Mouse (Mus musculus): Measurements from ENCODE around the gene Tph2. TPM values are rescaled to one million over a fixed set of nuclear protein-coding genes. Genes with fewer than 3 reads are reported as not detected.

Tph2 gene
- polyA plus RNA-seq, 1 experiment, result 6.7 TPM

DNA sequence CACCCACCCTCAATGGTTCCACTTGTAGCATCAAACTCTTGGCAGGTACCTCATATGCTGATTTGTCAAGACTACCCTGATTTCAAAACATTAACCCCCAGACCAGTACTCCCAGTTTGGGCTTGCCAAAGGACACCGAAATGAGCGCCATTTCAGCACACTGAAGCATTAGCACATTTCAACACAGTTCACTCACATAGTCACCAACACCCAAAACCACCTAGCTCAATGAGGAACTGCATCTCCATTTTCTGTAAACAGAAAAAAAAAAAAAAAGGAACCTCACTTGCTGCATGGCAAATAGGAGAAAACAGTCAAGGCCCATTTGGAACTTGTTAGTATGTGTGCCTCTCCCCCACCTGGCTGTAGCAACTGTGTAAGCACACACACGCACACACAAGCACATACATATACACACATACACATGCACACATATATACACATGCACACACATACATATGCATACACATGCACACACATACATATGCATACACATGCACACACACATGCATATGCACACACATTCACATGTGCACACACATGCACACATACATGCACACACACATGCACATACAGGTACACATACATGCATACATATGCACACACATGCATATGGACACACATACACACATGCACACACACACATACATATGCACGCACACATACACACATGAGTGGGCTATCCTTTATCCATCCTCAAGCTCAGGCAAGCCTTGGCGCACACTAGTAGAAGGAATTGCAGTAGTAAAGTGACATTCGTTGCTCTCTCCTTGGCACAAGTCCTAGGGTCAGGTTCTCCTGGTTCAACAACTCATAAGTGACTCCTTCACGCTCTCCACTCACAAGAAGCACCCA lies 14.1 kb downstream of the Tph2 start:
- Histone ChIP-seq H3K4me1 (ENCODE audit: control insufficient read depth, insufficient read depth, low read length) (no peaks in the 10 kb centered on the region), H3K27ac (ENCODE audit: insufficient read depth, low read length) (no peak overlapping the region), H3K27me3 (ENCODE audit: control insufficient read depth, insufficient read depth, low read length) (no peaks in the 10 kb centered on the region), H3K4me3 (replicated peaks; ENCODE audit: insufficient read depth, low read depth, low read length) (no peak overlapping the region)
- TF ChIP-seq CTCF (IDR thresholded peaks at IDR 0.05; ENCODE audit: borderline replicate concordance, insufficient read depth, low read depth, low read length) (no peak), POLR2A (IDR thresholded peaks at IDR 0.05; ENCODE audit: borderline replicate concordance, insufficient read depth, low read length) (no peak)
- 78% methylated on average over 7 of the region's 7 CpGs for WGBS
- DNase-seq, result no peak

DNA sequence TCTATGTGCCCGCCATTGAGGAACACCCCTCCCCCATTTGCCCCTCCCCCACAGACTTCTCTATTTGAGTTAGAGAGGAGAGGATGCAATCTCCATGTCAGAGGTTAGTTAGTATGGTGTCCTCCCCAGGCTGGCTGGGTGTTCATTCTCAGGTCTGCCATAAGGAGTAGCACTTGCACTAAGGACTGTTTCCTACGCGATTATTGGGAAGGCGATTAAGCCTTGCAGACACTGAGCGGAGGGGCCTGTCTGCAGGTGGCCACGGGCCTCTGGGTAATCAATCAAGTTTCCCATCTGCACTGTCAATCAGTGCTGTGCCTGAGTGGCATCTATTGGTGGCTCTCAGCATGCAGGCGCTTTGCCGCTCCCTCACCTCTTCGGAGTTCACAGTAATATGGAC lies 15.4 kb downstream of the Tph2 start:
- no peaks in the 10 kb centered on the region for H3K4me1 ChIP-seq (ENCODE audit: control insufficient read depth, insufficient read depth, low read length)
- 61% methylated on average over 9 of the region's 9 CpGs for WGBS
- H3K4me3 ChIP-seq (replicated peaks; ENCODE audit: insufficient read depth, low read depth, low read length), result no peak overlapping the region
- no peaks in the 10 kb centered on the region for H3K27me3 ChIP-seq (ENCODE audit: control insufficient read depth, insufficient read depth, low read length)
- TF ChIP-seq POLR2A (IDR thresholded peaks at IDR 0.05; ENCODE audit: borderline replicate concordance, insufficient read depth, low read length), result no peak
- TF ChIP-seq CTCF (IDR thresholded peaks at IDR 0.05; ENCODE audit: borderline replicate concordance, insufficient read depth, low read depth, low read length), result no peak
- H3K27ac ChIP-seq (ENCODE audit: insufficient read depth, low read length), result no peak overlapping the region
- no peak for DNase-seq

- TF ChIP-seq POLR2A (IDR thresholded peaks at IDR 0.05; ENCODE audit: borderline replicate concordance, insufficient read depth, low read length) (no peak), CTCF (IDR thresholded peaks at IDR 0.05; ENCODE audit: borderline replicate concordance, insufficient read depth, low read depth, low read length) (no peak)
- Histone ChIP-seq H3K27me3 (ENCODE audit: control insufficient read depth, insufficient read depth, low read length) (no peaks in the 10 kb centered on the region), H3K27ac (ENCODE audit: insufficient read depth, low read length) (no peak overlapping the region), H3K4me1 (ENCODE audit: control insufficient read depth, insufficient read depth, low read length) (no peaks in the 10 kb centered on the region), H3K4me3 (replicated peaks; ENCODE audit: insufficient read depth, low read depth, low read length) (no peak overlapping the region)
- DNase-seq, result no peak
- WGBS, result 71% methylated on average over 5 of the region's 5 CpGs
Measured at GRCm38 (mm10) chr10:115160289-115160688, 24.5 kb downstream of the Tph2 start.

GRCm38 (mm10) chr10:115147308-115147707 lies 37.5 kb downstream of the Tph2 start:
- Histone ChIP-seq H3K4me3 (replicated peaks; ENCODE audit: insufficient read depth, low read depth, low read length) (no peak overlapping the region), H3K27ac (ENCODE audit: insufficient read depth, low read length) (no peak overlapping the region), H3K4me1 (ENCODE audit: control insufficient read depth, insufficient read depth, low read length) (no peaks in the 10 kb centered on the region), H3K27me3 (ENCODE audit: control insufficient read depth, insufficient read depth, low read length) (no peaks in the 10 kb centered on the region)
- TF ChIP-seq CTCF (IDR thresholded peaks at IDR 0.05; ENCODE audit: borderline replicate concordance, insufficient read depth, low read depth, low read length) (peak; percentile 49; the same call in 1 of the 2 replicates), POLR2A (IDR thresholded peaks at IDR 0.05; ENCODE audit: borderline replicate concordance, insufficient read depth, low read length) (no peak)
- peak; percentile 19 to 43 for DNase-seq
- 59% methylated on average over 5 of the region's 5 CpGs for WGBS

- TF ChIP-seq POLR2A (IDR thresholded peaks at IDR 0.05; ENCODE audit: borderline replicate concordance, insufficient read depth, low read length) (no peak), CTCF (IDR thresholded peaks at IDR 0.05; ENCODE audit: borderline replicate concordance, insufficient read depth, low read depth, low read length) (no peak)
- Histone ChIP-seq H3K27ac (ENCODE audit: insufficient read depth, low read length) (no peak overlapping the region), H3K4me1 (ENCODE audit: control insufficient read depth, insufficient read depth, low read length) (no peaks in the 10 kb centered on the region), H3K27me3 (ENCODE audit: control insufficient read depth, insufficient read depth, low read length) (no peaks in the 10 kb centered on the region), H3K4me3 (replicated peaks; ENCODE audit: insufficient read depth, low read depth, low read length) (no peak overlapping the region)
- 86% methylated on average over 8 of the region's 8 CpGs for WGBS
- DNase-seq, result no peak
Measured at GRCm38 (mm10) chr10:115146257-115146898, 38.4 kb downstream of the Tph2 start.

- no peak for TF ChIP-seq POLR2A (IDR thresholded peaks at IDR 0.05; ENCODE audit: borderline replicate concordance, insufficient read depth, low read length)
- no peak for TF ChIP-seq CTCF (IDR thresholded peaks at IDR 0.05; ENCODE audit: borderline replicate concordance, insufficient read depth, low read depth, low read length)
- DNase-seq, result no peak
- Histone ChIP-seq H3K27me3 (ENCODE audit: control insufficient read depth, insufficient read depth, low read length) (no peaks in the 10 kb centered on the region), H3K4me3 (replicated peaks; ENCODE audit: insufficient read depth, low read depth, low read length) (no peak overlapping the region), H3K27ac (ENCODE audit: insufficient read depth, low read length) (no peak overlapping the region), H3K4me1 (ENCODE audit: control insufficient read depth, insufficient read depth, low read length) (no peaks in the 10 kb centered on the region)
- 20% methylated on average over 5 of the region's 5 CpGs for WGBS
Measured at GRCm38 (mm10) chr10:115144542-115144941, 40.3 kb downstream of the Tph2 start.

DNA sequence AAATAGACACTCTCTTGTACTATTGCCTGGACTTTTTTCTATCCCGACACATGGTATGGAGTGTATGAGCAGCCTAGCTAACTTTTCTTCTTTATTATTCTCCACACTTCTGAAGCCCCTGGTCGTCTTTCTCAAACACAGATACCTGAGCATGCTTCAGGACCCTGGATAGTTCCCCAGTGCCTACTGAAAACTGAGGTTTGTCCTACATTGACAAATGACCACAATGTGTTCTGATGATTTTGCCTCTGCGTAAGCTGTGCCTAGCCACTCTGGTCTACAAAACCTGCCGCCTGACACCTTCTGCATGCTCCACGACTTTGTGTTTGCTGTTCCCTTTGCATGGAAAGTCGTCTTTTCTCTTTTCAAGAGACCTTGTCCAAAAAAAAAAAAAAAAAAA lies 41.2 kb downstream of the Tph2 start:
- WGBS, result 78% methylated on average over 6 of the region's 6 CpGs
- H3K4me3 ChIP-seq (replicated peaks; ENCODE audit: insufficient read depth, low read depth, low read length), result no peak overlapping the region
- no peaks in the 10 kb centered on the region for H3K27me3 ChIP-seq (ENCODE audit: control insufficient read depth, insufficient read depth, low read length)
- TF ChIP-seq POLR2A (IDR thresholded peaks at IDR 0.05; ENCODE audit: borderline replicate concordance, insufficient read depth, low read length) (no peak), CTCF (IDR thresholded peaks at IDR 0.05; ENCODE audit: borderline replicate concordance, insufficient read depth, low read depth, low read length) (no peak)
- no peaks in the 10 kb centered on the region for H3K4me1 ChIP-seq (ENCODE audit: control insufficient read depth, insufficient read depth, low read length)
- no peak overlapping the region for H3K27ac ChIP-seq (ENCODE audit: insufficient read depth, low read length)
- DNase-seq, result no peak

DNA sequence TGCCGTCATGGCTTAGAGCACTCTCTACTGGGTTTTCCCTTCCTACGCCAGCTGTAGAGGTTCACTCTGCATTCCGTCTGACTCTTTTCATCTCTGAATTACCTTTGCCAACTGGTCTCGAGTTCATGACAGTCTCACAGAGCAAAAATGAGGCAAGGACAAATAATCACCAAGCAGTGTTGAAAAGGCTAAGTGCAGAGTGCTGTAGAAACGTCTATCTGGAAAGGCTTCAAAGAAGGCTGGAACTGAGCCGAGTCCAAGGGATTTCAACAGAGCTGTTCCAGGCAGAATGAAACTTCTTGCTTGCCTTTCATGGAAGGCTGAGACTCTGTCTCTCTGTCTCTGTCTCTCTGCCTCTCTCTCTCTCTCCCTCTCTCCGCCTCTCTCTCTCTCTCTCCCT lies 47.8 kb downstream of the Tph2 start:
- Histone ChIP-seq H3K27me3 (ENCODE audit: control insufficient read depth, insufficient read depth, low read length) (no peaks in the 10 kb centered on the region), H3K4me1 (ENCODE audit: control insufficient read depth, insufficient read depth, low read length) (no peaks in the 10 kb centered on the region), H3K4me3 (replicated peaks; ENCODE audit: insufficient read depth, low read depth, low read length) (no peak overlapping the region), H3K27ac (ENCODE audit: insufficient read depth, low read length) (no peak overlapping the region)
- TF ChIP-seq POLR2A (IDR thresholded peaks at IDR 0.05; ENCODE audit: borderline replicate concordance, insufficient read depth, low read length) (no peak), CTCF (IDR thresholded peaks at IDR 0.05; ENCODE audit: borderline replicate concordance, insufficient read depth, low read depth, low read length) (no peak)
- DNase-seq, result no peak
- 48% methylated on average over 7 of the region's 7 CpGs for WGBS
